Mouse (Mus musculus) limb, embryonic 12.5 days (tissue): Measurements from ENCODE around the gene B4galnt2. TPM values are rescaled to one million over a fixed set of nuclear protein-coding genes. Genes with fewer than 3 reads are reported as not detected.
"Not testable (repeated sequence)": the region's sequence is repeated elsewhere in the genome, so short reads cannot be mapped to it uniquely, and the experiment has no call there.

ENCODE experiments used
- ATAC-seq: fragments of 200-750 bp; cut with Nextera tagmentation; 2 replicates; pipeline ENCODE4 v1.8.0; 2017; ENCODE audit warnings: low read depth, moderate TSS enrichment; ENCODE audit not compliant: insufficient number of reproducible peaks, insufficient read depth, low FRiP score, low TSS enrichment
- H3K27ac ChIP-seq: fragments of 300-500 bp; sonication (generic); 2 replicates; pipeline ENCODE4 v1.5.1; 2016; ENCODE audit warnings: mild to moderate bottlenecking, moderate library complexity
- H3K27me3 ChIP-seq: fragments of 300-500 bp; sonication (generic); 2 replicates; pipeline ENCODE4 v1.6.1; 2016; ENCODE audit warnings: mild to moderate bottlenecking, moderate library complexity
- H3K36me3 ChIP-seq: fragments of 300-500 bp; sonication (generic); 2 replicates; pipeline ENCODE4 v1.6.1; 2016; ENCODE audit warnings: mild to moderate bottlenecking, moderate library complexity
- H3K4me1 ChIP-seq: fragments of 300-500 bp; sonication (generic); replicated peaks from 2 replicates; pipeline ENCODE4 v1.6.1; 2016
- H3K4me2 ChIP-seq: fragments of 300-500 bp; sonication (generic); 2 replicates; pipeline ENCODE4 v1.6.1; 2016; ENCODE audit warnings: mild to moderate bottlenecking, moderate library complexity
- H3K4me3 ChIP-seq: fragments of 300-500 bp; sonication (generic); replicated peaks from 2 replicates; pipeline ENCODE4 v1.5.1; 2016; ENCODE audit warnings: mild to moderate bottlenecking
- H3K9ac ChIP-seq: fragments of 300-500 bp; sonication (generic); replicated peaks from 2 replicates; pipeline ENCODE4 v1.6.1; 2016; ENCODE audit warnings: mild to moderate bottlenecking, moderate library complexity
- H3K9me3 ChIP-seq: fragments of 300-500 bp; sonication (generic); 2 replicates; pipeline ENCODE4 v1.6.1; 2016; ENCODE audit warnings: mild to moderate bottlenecking, moderate library complexity
- WGBS: fragments of 180-500 bp; shearing (Covaris S2); methylation state at CpG from one replicate; pipeline ENCODE4 v1.1.7; 2016; 5-methylcytosine and 5-hydroxymethylcytosine counted together
- polyA plus RNA-seq: library from polyadenylated mRNA; unstranded; fragments of >200 nt; fragmentation: Nextera tagmentation; extraction: Ambion mirVana; gene quantifications from 2 replicates; pipeline ENCODE4 v1.2.1, GENCODE M21; 2016

The B4galnt2 gene
- polyA plus RNA-seq = not detected in 2 replicates

GRCm38 (mm10) chr11:95914571-95914991 is at the start of gene B4galnt2:
TSS of gene B4galnt2 (minus strand) at chr11:95914891.
- Histone ChIP-seq H3K4me1 (peaks cover 14% of the 10 kb centered on the region), H3K9me3 (no peaks in the 10 kb centered on the region), H3K27me3 (peaks cover 86% of the 10 kb centered on the region), H3K9ac (no peak within 1 kb of the TSS), H3K27ac (no peak within 1 kb of the TSS), H3K4me3 (peak within 1 kb of the TSS; percentile 21), H3K36me3 (no peaks in the 10 kb centered on the region), H3K4me2 (peak within 1 kb of the TSS; percentile 37)
- no peak for ATAC-seq
- WGBS = under 1% methylated on average over 35 of the region's 35 CpGs

- Histone ChIP-seq H3K4me2 (no peak overlapping the region), H3K4me1 (no peaks in the 10 kb centered on the region), H3K36me3 (peaks cover 97% of the 10 kb centered on the region), H3K9me3 (no peaks in the 10 kb centered on the region), H3K9ac (no peak overlapping the region), H3K4me3 (no peak overlapping the region), H3K27me3 (no peaks in the 10 kb centered on the region), H3K27ac (no peak overlapping the region)
- ATAC-seq = no peak
- WGBS = 69% methylated on average over 7 of the region's 7 CpGs
Observed at GRCm38 (mm10) chr11:95963304-95963703, 48.6 kb upstream of the B4galnt2 start.

- no peaks in the 10 kb centered on the region for H3K4me1 ChIP-seq
- peaks cover 77% of the 10 kb centered on the region for H3K36me3 ChIP-seq
- H3K4me3 ChIP-seq = no peak overlapping the region
- H3K27me3 ChIP-seq = no peaks in the 10 kb centered on the region
- WGBS = 70% methylated on average over 6 of the region's 6 CpGs
- H3K4me2 ChIP-seq = no peak overlapping the region
- ATAC-seq = no peak
- no peak overlapping the region for H3K9ac ChIP-seq
- H3K9me3 ChIP-seq = no peaks in the 10 kb centered on the region
- H3K27ac ChIP-seq = no peak overlapping the region
Observed at GRCm38 (mm10) chr11:95959152-95959551, 44.5 kb upstream of the B4galnt2 start.

- Histone ChIP-seq H3K36me3 (peaks cover 69% of the 10 kb centered on the region), H3K9me3 (0 out of 2 replicates have a peak, but pooled peaks cover 3% of the 10 kb centered on the region), H3K9ac (no peak overlapping the region), H3K4me1 (no peaks in the 10 kb centered on the region), H3K27me3 (no peaks in the 10 kb centered on the region), H3K4me2 (no peak overlapping the region), H3K4me3 (no peak overlapping the region), H3K27ac (no peak overlapping the region)
- 75% methylated on average over 9 of the region's 9 CpGs for WGBS
- ATAC-seq = no peak
Observed at GRCm38 (mm10) chr11:95958251-95958650, 43.6 kb upstream of the B4galnt2 start.

- WGBS = 84% methylated on average over 7 of the region's 7 CpGs
- no peak overlapping the region for H3K27ac ChIP-seq
- no peak overlapping the region for H3K4me2 ChIP-seq
- 0 out of 2 replicates have a peak, but pooled peaks cover 4% of the 10 kb centered on the region for H3K9me3 ChIP-seq
- no peak overlapping the region for H3K9ac ChIP-seq
- ATAC-seq = no peak
- peaks cover 60% of the 10 kb centered on the region for H3K36me3 ChIP-seq
- H3K27me3 ChIP-seq = no peaks in the 10 kb centered on the region
- H3K4me1 ChIP-seq = no peaks in the 10 kb centered on the region
- H3K4me3 ChIP-seq = no peak overlapping the region
Observed at GRCm38 (mm10) chr11:95957407-95957806, 42.7 kb upstream of the B4galnt2 start.

- H3K4me2 ChIP-seq = no peak overlapping the region
- H3K4me1 ChIP-seq = no peaks in the 10 kb centered on the region
- 0 out of 2 replicates have a peak, but pooled peaks cover 4% of the 10 kb centered on the region for H3K9me3 ChIP-seq
- no peak overlapping the region for H3K4me3 ChIP-seq
- no peak overlapping the region for H3K27ac ChIP-seq
- no peak for ATAC-seq
- no peak overlapping the region for H3K9ac ChIP-seq
- WGBS = 85% methylated on average over 5 of the region's 5 CpGs
- no peaks in the 10 kb centered on the region for H3K27me3 ChIP-seq
- H3K36me3 ChIP-seq = peaks cover 21% of the 10 kb centered on the region
Observed at GRCm38 (mm10) chr11:95953313-95953712, 38.6 kb upstream of the B4galnt2 start.

GRCm38 (mm10) chr11:95945838-95946472 is 31.3 kb upstream of the B4galnt2 start:
- Histone ChIP-seq H3K27ac (no peak overlapping the region), H3K4me1 (no peaks in the 10 kb centered on the region), H3K27me3 (peaks cover 3% of the 10 kb centered on the region; the same call in 1 of the 2 replicates), H3K4me3 (no peak overlapping the region), H3K36me3 (no peaks in the 10 kb centered on the region), H3K9ac (no peak overlapping the region), H3K4me2 (no peak overlapping the region), H3K9me3 (no peaks in the 10 kb centered on the region)
- no peak for ATAC-seq
- WGBS = 79% methylated on average over 13 of the region's 13 CpGs

GRCm38 (mm10) chr11:95939828-95940507 is 25.3 kb upstream of the B4galnt2 start:
- no peak for ATAC-seq
- Histone ChIP-seq H3K9ac (no peak overlapping the region), H3K27ac (no peak overlapping the region), H3K27me3 (0 out of 2 replicates have a peak, but pooled peaks cover 4% of the 10 kb centered on the region), H3K36me3 (no peaks in the 10 kb centered on the region), H3K4me1 (no peaks in the 10 kb centered on the region), H3K4me3 (no peak overlapping the region), H3K4me2 (no peak overlapping the region), H3K9me3 (no peaks in the 10 kb centered on the region)
- 35% methylated on average over 11 of the region's 11 CpGs for WGBS

- Histone ChIP-seq H3K36me3 (no peaks in the 10 kb centered on the region), H3K4me2 (no peak overlapping the region), H3K4me3 (no peak overlapping the region), H3K27ac (no peak overlapping the region), H3K4me1 (no peaks in the 10 kb centered on the region), H3K27me3 (0 out of 2 replicates have a peak, but pooled peaks cover 4% of the 10 kb centered on the region), H3K9me3 (no peaks in the 10 kb centered on the region), H3K9ac (no peak overlapping the region)
- WGBS = 84% methylated on average over 6 of the region's 6 CpGs
- no peak for ATAC-seq
Observed at GRCm38 (mm10) chr11:95936409-95936808, 21.7 kb upstream of the B4galnt2 start.

GRCm38 (mm10) chr11:95932168-95932567 is 17.5 kb upstream of the B4galnt2 start:
- not testable (repeated sequence) for H3K36me3 ChIP-seq, H3K4me2 ChIP-seq, H3K27ac ChIP-seq, H3K9me3 ChIP-seq, H3K4me1 ChIP-seq, H3K27me3 ChIP-seq, ATAC-seq, H3K9ac ChIP-seq, H3K4me3 ChIP-seq
- 89% methylated on average over 8 of the region's 10 CpGs for WGBS

GRCm38 (mm10) chr11:95926398-95926797 is 11.7 kb upstream of the B4galnt2 start:
- Histone ChIP-seq H3K9me3 (peaks cover 14% of the 10 kb centered on the region), H3K27ac (no peak overlapping the region), H3K27me3 (peaks cover 10% of the 10 kb centered on the region), H3K4me3 (no peak overlapping the region), H3K9ac (no peak overlapping the region), H3K4me2 (no peak overlapping the region), H3K36me3 (no peaks in the 10 kb centered on the region), H3K4me1 (peaks cover 2% of the 10 kb centered on the region; the same call in 1 of the 2 replicates)
- ATAC-seq = no peak
- 67% methylated on average over 4 of the region's 4 CpGs for WGBS
